Mouse (Mus musculus) adrenal gland, postnatal 25 days (tissue): Measurements from ENCODE around the gene Pax8. TPM values are rescaled to one million over a fixed set of nuclear protein-coding genes. Genes with fewer than 3 reads are reported as not detected.

Experiments used
- DNase-seq: peaks from one replicate; pipeline ENCODE4 v3.0.0; 2021; ENCODE audit warnings: mixed read lengths
- total RNA-seq: library from RNA; stranded (reverse); gene quantifications from 2 replicates; pipeline ENCODE4 v1.2.3, GENCODE M21; 2021

Gene Pax8
- total RNA-seq, 1 experiment from 2014 or later = not detected

- no peak for DNase-seq
Observed at GRCm38 (mm10) chr2:24460808-24461127, 14.6 kb downstream of the Pax8 start.

DNA sequence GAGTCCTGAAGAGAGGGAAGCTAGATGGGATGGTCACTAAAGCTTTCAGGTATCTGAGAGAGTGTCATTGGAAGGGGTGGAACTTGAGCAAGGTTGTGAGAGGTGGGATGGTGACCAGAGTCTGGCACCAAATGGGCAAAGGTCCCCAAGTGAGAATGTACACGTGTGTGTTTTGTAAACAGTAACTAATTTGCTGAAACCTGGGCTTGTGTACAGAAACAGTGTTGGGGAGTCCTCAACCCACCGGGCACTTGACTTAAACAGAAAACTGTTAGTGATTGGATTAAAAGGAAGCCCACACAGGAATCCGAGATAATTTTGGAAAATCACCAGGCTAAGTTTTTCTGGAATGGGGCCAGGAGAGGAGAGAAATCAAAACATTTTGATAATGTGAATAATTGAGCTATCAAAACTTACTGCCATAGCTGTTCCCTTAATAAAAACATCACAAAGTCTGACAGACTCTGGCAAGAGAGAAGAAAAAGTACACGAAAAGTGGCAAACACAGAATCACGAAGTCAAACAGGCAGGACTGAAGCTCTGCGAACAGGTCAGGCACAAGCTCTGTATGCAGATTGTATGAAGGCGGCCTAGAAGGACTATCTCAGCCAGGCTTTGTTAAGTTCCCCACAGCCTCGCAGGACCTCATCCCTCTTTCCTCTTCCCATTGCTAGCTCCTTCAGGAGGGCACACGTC is 15.1 kb downstream of the Pax8 start:
- no peak for DNase-seq

- no peak for DNase-seq
Observed at GRCm38 (mm10) chr2:24456841-24457240, 18.6 kb downstream of the Pax8 start.

- DNase-seq = no peak
Observed at GRCm38 (mm10) chr2:24455057-24455855, 20.1 kb downstream of the Pax8 start.

DNA sequence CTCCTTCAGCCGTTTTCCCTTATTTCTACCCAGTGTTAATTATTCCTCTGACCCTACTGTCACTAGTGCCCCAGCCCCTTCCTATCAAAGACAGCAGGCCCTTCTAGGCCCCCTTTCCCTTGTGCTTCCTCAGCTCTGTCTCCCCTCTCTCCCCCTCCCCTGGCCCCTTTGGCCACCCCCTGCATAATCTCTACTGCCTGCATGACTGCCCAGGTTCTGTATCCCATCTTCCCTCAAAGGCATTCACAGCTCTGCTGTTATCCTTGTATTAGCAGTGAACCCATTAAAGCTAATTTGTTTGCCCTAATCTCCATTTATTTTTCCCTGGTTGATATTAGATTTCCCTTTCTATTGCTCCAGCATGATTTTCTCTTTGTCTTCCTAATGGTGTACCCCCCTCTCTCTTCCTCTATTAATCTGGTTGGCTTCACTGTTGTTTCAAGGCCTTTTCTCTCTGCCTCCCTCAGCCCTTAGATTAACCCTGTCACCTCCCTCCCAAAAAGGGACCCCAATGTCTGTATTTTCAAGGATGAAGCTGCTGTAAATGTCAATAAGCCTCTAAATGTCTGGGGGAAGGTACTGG is 20.9 kb downstream of the Pax8 start:
- DNase-seq = no peak

GRCm38 (mm10) chr2:24453206-24453605 is 22.2 kb downstream of the Pax8 start:
- no peak for DNase-seq

DNA sequence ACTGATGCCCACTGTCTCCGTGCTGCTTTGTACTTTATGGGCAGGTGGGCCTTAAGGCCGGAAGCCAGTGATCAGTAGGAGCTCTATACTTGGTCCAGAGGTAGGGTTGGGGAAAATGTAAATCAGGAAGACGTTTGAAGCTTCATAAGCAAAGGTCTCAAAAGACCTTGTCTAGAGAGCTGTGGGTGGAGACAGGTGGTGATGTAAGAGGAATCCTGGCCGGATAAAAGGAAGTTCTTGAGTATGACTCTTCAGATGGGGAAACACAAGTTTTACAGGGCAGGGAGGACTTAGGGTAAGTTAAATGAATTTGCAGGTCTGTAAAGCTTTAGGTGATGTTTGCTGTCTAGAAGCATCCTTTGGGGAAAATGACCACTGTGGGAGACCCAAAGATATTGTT is 26.3 kb downstream of the Pax8 start:
- no peak for DNase-seq

GRCm38 (mm10) chr2:24443256-24443790 is 32.1 kb downstream of the Pax8 start:
- DNase-seq = no peak

- no peak for DNase-seq
Observed at GRCm38 (mm10) chr2:24442303-24442925, 33.0 kb downstream of the Pax8 start.

DNA sequence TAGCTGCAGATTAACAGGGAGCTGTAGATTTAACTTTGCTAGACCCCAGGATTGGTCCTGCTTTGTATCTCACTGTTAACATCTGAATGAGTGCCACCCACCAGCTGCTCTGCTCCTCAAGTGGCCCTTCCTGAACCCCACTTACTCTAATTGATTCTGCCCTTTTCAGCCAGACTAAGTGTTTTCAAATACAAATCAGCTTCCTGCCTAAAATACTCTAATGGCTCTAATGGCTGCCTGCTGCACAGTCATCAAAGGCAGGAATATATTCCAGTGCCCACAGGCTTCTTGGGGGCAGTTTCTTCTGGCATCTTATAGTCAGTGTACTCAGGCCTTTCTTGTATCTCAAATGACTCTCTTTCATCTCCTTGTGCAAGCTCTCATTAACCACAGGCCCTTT is 33.5 kb downstream of the Pax8 start:
- DNase-seq = no peak

GRCm38 (mm10) chr2:24440056-24440455 is 35.3 kb downstream of the Pax8 start:
- DNase-seq = no peak

DNA sequence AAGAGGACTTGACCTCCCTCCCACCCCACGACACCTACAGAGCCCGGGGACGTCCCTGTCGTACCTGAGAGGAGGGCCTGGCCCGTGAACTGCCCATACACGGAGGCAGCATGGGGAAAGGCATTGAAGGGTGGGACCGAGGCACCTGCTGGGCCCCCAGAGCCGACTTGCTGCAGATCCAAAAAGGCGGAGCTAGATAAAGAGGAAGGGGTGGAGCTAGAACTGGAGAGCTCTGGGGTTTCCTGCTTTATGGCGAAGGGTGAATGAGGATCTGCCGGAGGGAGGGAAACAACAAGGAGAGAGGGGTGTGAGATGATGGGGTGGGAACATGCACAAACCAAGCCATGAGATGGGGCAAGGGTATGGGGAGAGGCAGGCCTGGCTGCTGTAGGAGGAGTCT is 39.7 kb downstream of the Pax8 start:
- no peak for DNase-seq

GRCm38 (mm10) chr2:24434670-24435069 is 40.7 kb downstream of the Pax8 start:
- no peak for DNase-seq

GRCm38 (mm10) chr2:24429806-24430205 is 45.6 kb downstream of the Pax8 start:
- DNase-seq = no peak

DNA sequence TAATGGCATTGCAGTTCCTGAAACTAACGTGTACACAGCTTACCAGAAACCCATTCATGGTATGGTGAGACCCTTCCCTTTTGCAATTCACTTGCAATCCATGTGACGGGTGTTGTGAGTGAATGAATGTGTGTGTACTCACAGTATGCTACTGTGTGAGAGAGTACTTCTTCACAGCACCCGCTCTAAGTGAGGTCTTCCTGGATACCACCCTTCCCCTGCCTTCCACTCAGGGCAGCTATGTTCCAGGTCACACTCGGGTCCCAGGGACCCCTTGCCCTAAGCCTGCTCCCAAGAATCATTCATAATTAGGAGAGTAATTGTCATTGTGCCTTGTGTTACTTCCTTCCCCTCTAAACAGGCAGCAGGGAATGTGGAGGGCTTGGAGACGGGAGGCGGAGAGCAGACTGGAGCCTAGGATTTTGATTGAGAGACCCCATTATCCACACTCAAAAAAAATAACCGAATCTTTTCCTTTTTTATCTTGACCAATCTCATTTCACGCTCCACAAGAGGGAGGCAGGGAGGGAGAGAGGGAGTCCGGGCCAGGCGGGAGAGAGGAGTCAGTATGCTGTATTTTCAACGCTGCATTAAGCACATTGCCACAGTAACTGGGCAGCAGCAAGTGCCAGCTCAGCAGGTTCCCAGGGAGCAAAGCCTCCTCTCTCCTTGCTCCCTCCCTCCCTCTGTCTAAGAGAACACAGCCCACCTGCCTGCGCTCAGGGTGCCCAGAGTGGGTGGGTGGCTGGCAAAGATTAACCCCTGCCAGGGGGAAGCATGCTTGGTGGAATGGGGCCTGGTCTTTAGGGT is 47.3 kb downstream of the Pax8 start:
- no peak for DNase-seq

- no peak for DNase-seq
Observed at GRCm38 (mm10) chr2:24425630-24426029, 49.8 kb downstream of the Pax8 start.

DNA sequence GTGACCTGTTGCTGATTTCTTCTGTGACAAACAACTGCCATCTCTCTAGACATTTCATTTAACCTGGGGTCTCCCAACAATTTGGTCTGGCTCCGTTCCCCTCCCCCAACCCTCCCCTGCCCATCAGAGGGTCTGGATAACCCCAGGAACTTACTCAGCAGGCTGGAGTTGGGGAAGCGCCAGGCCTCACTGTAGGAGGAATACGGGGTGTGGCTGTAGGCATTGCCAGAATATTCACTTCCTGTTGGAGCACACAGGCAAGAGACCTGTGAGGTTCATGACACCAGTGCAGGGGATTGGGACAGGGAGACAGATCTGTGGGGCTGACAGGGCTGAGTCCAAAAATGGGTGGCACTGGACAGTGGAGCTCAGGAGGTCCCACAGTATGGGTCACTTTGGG is 52.6 kb downstream of the Pax8 start:
- no peak for DNase-seq

- no peak for DNase-seq
Observed at GRCm38 (mm10) chr2:24421211-24421863, 54.1 kb downstream of the Pax8 start.

DNA sequence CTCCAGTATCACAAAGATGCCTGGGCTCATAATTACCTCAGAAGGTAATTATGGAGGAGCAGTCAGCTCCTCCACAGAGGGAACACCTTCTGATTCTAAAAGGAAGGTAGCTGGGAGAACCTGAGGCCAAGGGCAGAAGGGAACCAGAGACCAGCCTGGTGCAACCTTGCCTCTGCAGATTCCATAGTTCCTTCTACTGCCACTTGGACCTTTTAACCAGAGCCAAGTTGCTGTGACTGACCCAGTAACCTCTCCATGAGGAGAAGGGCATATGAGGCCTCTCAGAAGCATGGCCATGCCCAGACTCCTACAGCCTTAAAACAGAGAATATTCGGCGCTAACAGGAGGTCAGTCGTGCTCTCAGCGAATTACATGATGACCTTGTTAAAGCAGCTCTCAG is 57.8 kb downstream of the Pax8 start:
- DNase-seq = no peak

DNA sequence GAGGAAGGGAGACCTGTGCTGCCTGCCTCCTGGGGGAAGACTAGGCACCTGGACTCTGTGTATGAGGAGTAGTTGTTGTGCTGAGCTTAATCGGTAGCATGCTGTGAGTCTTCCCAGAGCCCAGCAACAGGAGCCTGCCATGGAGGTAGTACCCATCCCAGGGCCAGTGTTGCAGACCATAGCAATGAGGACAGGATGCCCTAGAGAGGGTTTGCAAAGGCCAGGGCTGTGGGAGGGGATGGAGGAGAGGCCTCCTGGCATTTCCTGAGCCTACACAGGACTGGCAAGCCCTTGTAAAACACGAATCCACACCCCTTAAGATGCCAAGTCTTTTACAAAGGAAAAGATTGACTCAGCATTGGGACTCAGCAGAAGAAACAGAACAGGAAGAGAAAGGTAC is 58.3 kb downstream of the Pax8 start:
- DNase-seq = no peak

GRCm38 (mm10) chr2:24416668-24417067 is 58.7 kb downstream of the Pax8 start:
- no peak for DNase-seq

DNA sequence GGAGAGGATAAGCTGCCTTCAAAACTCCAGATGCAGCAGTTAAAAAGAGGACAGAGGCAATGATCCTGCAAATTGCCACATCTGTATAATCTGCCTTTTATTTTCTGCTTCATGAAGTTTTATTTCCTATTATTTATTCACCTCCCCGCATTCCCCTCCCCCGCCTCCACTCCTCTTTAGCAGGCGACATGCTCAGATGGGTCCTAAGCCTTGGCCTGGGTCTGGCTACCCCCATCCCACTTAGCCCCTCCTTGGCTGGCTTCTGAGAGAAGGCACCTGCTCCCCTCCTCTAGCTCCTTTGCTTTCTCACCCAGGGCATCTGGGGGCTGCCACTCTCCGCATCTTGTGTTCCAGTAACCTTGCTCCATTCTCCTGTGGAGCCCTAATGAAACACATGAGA is 61.7 kb downstream of the Pax8 start:
- no peak for DNase-seq
